Mouse (Mus musculus) MEL (cell line): ENCODE data around the gene Pcsk2. TPM values are rescaled to one million over a fixed set of nuclear protein-coding genes. Genes with fewer than 3 reads are reported as not detected.
A peak's percentile ranks its signal among the peaks of the same experiment; 100 is the strongest.

ENCODE experiments used
- DNase-seq: peaks from one replicate; pipeline ENCODE4 v3.0.0; 2011; ENCODE audit warnings: low read depth, low spot score
- H3K27ac ChIP-seq: 2 replicates; pipeline ENCODE4 v1.5.1; 2012; ENCODE audit warnings: low read depth, mild to moderate bottlenecking, control low read depth, low read length, moderate library complexity; ENCODE audit not compliant: control insufficient read depth
- H3K27me3 ChIP-seq, 2 experiments: fragments of 150-350 bp in 1 of 2; sonication (generic) in 1 of 2; 2 replicates each; pipeline ENCODE4 v1.6.1; 2012; ENCODE audit warnings: low read length in 2 of 2, mild to moderate bottlenecking in 2 of 2, improper control_type of control experiment in 1 of 2, moderate library complexity in 1 of 2; ENCODE audit not compliant: insufficient read depth in 2 of 2, control insufficient read depth in 1 of 2
- H3K36me3 ChIP-seq, 2 experiments: 2 replicates each; pipeline ENCODE4 v1.6.1; 2012 to 2014; ENCODE audit warnings: low read length in 2 of 2, improper control_type of control experiment in 1 of 2, inconsistent platforms in 1 of 2, mild to moderate bottlenecking in 1 of 2; ENCODE audit not compliant: insufficient read depth in 2 of 2, control insufficient read depth in 1 of 2
- H3K4me1 ChIP-seq, 2 experiments: fragments of 150-350 bp in 1 of 2; sonication (generic) in 1 of 2; 2 replicates each; pipeline ENCODE4 v1.6.1; 2012; ENCODE audit warnings: low read length in 2 of 2, improper control_type of control experiment in 1 of 2, mild to moderate bottlenecking in 1 of 2; ENCODE audit not compliant: insufficient read depth in 2 of 2, control insufficient read depth in 1 of 2
- H3K4me3 ChIP-seq, 2 experiments: fragments of 150-350 bp in 1 of 2; sonication (generic) in 1 of 2; 2 replicates each; pipeline ENCODE4 v1.5.1; 2012; ENCODE audit warnings: low read depth in 2 of 2, low read length in 2 of 2, mild to moderate bottlenecking in 2 of 2, moderate library complexity in 2 of 2, control low read depth in 1 of 2, improper control_type of control experiment in 1 of 2; ENCODE audit not compliant: control insufficient read depth in 1 of 2, insufficient read depth in 1 of 2
- H3K79me2 ChIP-seq: 2 replicates; pipeline ENCODE4 v1.6.1; 2012; ENCODE audit warnings: mild to moderate bottlenecking, low read length, moderate library complexity; ENCODE audit not compliant: control insufficient read depth, poor library complexity, insufficient read depth
- H3K9ac ChIP-seq: 2 replicates; pipeline ENCODE4 v1.6.1; 2012; ENCODE audit warnings: low read depth, mild to moderate bottlenecking, control low read depth, low read length, moderate library complexity; ENCODE audit not compliant: control insufficient read depth, poor library complexity, severe bottlenecking
- H3K9me3 ChIP-seq: fragments of 150-350 bp; sonication (generic); replicated peaks from 2 replicates; pipeline ENCODE4 v1.6.1; 2012; ENCODE audit warnings: mild to moderate bottlenecking, low read length, improper control_type of control experiment, moderate library complexity; ENCODE audit not compliant: insufficient read depth
- ELF1 ChIP-seq: IDR thresholded peaks from 2 replicates; pipeline ENCODE4 v1.6.1; 2014; ENCODE audit warnings: low read depth, mild to moderate bottlenecking, inconsistent platforms, low read length, improper control_type of control experiment, moderate library complexity
- EP300 ChIP-seq, 2 experiments: IDR thresholded peaks; 2 replicates each; pipeline ENCODE4 v1.6.1; 2011; ENCODE audit warnings: improper control_type of control experiment in 2 of 2, low read length in 2 of 2, low read depth in 1 of 2, mild to moderate bottlenecking in 1 of 2
- GABPA ChIP-seq: IDR thresholded peaks from 2 replicates; pipeline ENCODE4 v1.6.1; 2012; ENCODE audit warnings: low read depth, mild to moderate bottlenecking, inconsistent platforms, low read length, improper control_type of control experiment, moderate library complexity
- GATA1 ChIP-seq: IDR thresholded peaks from 2 replicates; pipeline ENCODE4 v1.6.1; 2011; ENCODE audit warnings: low read depth, low read length, improper control_type of control experiment
- KAT2A ChIP-seq: conservative IDR thresholded peaks from 2 replicates; pipeline ENCODE4 v1.6.1; 2012; ENCODE audit warnings: low read depth, low read length, improper control_type of control experiment, inconsistent platforms
- MAFK ChIP-seq: IDR thresholded peaks from 2 replicates; pipeline ENCODE4 v1.6.1; 2011; ENCODE audit warnings: low read depth, mild to moderate bottlenecking, low read length, improper control_type of control experiment, borderline replicate concordance
- NELFE ChIP-seq: IDR thresholded peaks from 2 replicates; pipeline ENCODE4 v1.6.1; 2011; ENCODE audit warnings: low read depth, low read length, improper control_type of control experiment
- NRF1 ChIP-seq: IDR thresholded peaks from 2 replicates; pipeline ENCODE4 v1.6.1; 2014; ENCODE audit warnings: low read depth, mild to moderate bottlenecking, inconsistent platforms, low read length, improper control_type of control experiment, moderate library complexity; ENCODE audit not compliant: poor library complexity, insufficient read depth, severe bottlenecking
- POLR2AphosphoS5 ChIP-seq: IDR thresholded peaks from 2 replicates; pipeline ENCODE4 v1.6.1; 2012; ENCODE audit warnings: low read depth, borderline replicate concordance, mild to moderate bottlenecking, inconsistent platforms, low read length, moderate library complexity, mixed read lengths
- RCOR1 ChIP-seq: IDR thresholded peaks from 2 replicates; pipeline ENCODE4 v1.6.1; 2012; ENCODE audit warnings: low read depth, mild to moderate bottlenecking, inconsistent platforms, low read length, improper control_type of control experiment
- USF2 ChIP-seq, 2 experiments: IDR thresholded peaks; 2 replicates each; pipeline ENCODE4 v1.6.1; 2011 to 2012; ENCODE audit warnings: improper control_type of control experiment in 2 of 2, low read length in 2 of 2, borderline replicate concordance in 1 of 2, inconsistent platforms in 1 of 2, low read depth in 1 of 2, mild to moderate bottlenecking in 1 of 2; ENCODE audit not compliant: insufficient read depth in 1 of 2
- polyA plus RNA-seq, 2 experiments: library from polyadenylated mRNA; stranded (reverse) in 1 of 2; unstranded in 1 of 2; fragments of >175 nt in 1 of 2; fragments of >200 nt in 1 of 2; gene quantifications; 2 replicates each; pipeline versions ENCODE4 v1.2.1 to v1.2.4; 2012; ENCODE audit warnings: low replicate concordance in 2 of 2, low read depth in 1 of 2; ENCODE audit not compliant: insufficient read length in 2 of 2, insufficient read depth in 1 of 2, missing spikeins in 1 of 2
- total RNA-seq: library from RNA; depleted of rRNA; stranded (reverse); fragments of 300-350 nt; gene quantifications from 2 replicates; pipeline ENCODE4 v1.2.3, GENCODE M21; 2012

The Pcsk2 gene
- total and polyA plus RNA-seq, 3 experiments: not detected

DNA sequence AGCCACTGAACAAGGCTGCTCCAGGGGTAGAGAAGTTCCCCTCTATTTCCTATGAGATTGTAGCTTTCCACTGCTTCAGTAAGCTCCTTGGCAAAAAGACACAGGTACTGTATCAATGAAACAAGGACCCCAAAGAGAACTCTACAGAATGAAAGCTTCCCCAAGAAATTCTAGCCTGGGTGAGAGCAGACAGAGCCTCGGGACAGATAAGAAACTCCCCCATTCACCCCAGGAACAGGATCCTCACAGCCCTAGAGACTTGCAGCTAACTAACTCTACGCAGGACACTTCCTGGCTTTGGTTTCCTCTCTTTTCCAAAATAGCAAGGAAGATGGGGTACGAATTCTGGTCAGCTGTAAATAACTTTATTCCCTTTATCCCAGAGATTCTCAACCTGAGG lies 301.3 kb downstream of the Pcsk2 start:
- Histone ChIP-seq H3K79me2 (no peaks in the 10 kb centered on the region), H3K9ac (no peak overlapping the region), H3K27ac (no peak overlapping the region), H3K4me1 (peaks cover 0 to 5% of the 10 kb centered on the region in 2 experiments; a peak in 2 of 4 replicates), H3K4me3 (no peak overlapping the region), H3K27me3 (no peaks in the 10 kb centered on the region), H3K36me3 (peaks cover 0 to 10% of the 10 kb centered on the region in 2 experiments; a peak in 2 of 4 replicates), H3K9me3 (no peaks in the 10 kb centered on the region)
- peak; percentile 73 for DNase-seq
- TF ChIP-seq EP300 (IDR thresholded peaks at IDR 0.05; ENCODE audit: low read depth in 1 of 2, low read length in 2 of 2): peak in 1 of 2 experiments; percentile 64; a peak in 1 of 4 replicates
- TF ChIP-seq POLR2AphosphoS5: no peak
- TF ChIP-seq RCOR1: 0 out of 2 replicates have a peak, but pooled peaks have one; percentile 20
- peak; percentile 78 for TF ChIP-seq GATA1

DNA sequence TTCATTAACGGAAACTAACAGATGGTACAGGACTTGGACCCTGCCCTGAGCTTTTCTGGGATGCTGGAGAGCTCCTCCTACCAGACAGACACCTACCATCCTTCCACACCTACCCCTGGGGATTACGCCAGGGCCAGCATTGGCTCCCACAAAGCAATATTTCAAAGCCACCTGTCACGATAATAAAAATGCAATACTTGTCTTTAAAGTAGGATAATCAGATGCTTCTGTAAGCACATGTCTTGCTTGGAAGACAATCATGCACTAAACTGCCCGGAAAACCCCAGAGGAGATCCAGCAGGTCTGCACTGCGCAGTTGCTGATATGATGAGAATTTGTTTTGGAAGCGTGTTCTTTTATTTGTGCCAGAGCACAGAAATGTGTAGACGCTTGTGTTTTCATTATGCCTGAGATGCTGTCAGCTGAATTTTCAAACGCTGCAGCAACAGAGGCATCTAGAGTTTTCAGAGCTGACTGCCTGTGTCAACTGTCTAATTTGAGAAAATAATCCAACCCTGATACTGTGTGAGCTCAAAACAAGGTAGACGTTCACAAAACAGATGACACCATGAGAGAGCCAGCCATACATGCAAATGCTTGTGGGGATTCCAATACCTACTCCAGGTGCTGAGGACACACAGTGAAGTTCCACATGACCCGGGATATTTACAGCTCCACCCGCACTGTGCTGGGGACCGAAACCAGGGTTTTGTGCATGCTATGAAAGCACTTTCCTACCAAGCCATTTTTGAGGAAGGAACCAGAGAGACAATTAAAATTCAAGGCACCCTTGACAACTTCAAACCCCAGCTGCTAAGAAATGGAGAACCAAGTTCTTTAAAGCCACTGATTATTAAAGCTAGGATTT lies 305.6 kb downstream of the Pcsk2 start:
- H3K36me3 ChIP-seq: peaks cover 0 to 7% of the 10 kb centered on the region in 2 experiments; a peak in 2 of 4 replicates

DNA sequence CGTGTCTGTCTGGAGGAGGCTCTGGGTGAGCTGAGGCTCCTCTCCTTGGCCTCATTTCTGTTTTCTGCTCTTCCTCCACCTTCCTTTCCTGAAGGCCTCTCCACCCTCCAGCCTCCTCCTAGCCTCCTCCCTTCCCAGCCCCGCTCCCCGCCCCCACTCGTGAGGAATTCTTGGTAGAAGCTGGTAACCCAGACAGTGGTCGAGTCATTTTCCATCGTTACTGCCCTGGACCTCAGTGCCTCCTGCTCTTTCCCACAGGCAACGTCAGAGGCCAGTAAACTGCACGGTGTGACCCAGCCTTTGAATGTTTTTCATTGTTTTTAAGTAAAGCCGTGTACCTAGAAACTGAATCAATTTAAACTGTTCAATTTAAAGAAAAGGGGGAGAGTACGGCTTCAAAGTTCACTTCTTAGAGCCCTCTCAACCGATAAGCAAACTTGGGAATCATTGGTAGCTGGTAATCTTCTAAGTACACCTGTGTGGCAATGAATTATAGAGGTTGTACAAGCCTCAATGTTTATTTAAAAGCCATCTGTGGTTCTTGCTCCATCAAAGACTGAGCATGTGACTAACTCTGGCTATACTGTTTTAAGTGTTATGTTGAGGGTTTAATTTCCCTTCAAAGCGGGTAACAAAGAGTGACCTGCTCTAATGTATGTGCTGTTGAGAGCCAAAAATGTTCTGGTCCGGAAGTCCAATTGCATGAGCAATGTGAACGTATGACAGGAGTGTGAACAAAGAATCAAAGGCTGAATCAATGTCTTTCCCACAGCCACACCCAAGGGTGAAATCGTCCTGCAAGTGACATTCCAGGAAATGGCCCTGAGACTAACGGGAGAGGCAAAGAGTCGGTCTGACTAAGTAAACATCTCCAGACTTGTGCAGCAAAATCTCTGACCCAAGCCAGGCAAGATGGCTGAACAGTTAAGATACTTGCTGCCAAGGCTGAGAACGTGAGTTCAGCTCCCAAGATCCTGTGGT lies 306.6 kb downstream of the Pcsk2 start:
- Histone ChIP-seq H3K79me2 (no peaks in the 10 kb centered on the region), H3K4me1 (no peaks in the 10 kb centered on the region), H3K36me3 (peaks cover 0 to 2% of the 10 kb centered on the region in 2 experiments; a peak in 1 of 4 replicates), H3K27me3 (no peaks in the 10 kb centered on the region), H3K27ac (no peak overlapping the region), H3K4me3 (no peak overlapping the region), H3K9ac (no peak overlapping the region), H3K9me3 (no peaks in the 10 kb centered on the region)
- no peak for TF ChIP-seq NELFE
- TF ChIP-seq GABPA: no peak
- no peak for TF ChIP-seq MAFK
- TF ChIP-seq KAT2A: no peak
- no peak for DNase-seq

More for the DNA sequence above, 305.6 kb downstream of the Pcsk2 start:
- DNase-seq: no peak
- no peak overlapping the region for H3K27ac ChIP-seq
- H3K27me3 ChIP-seq: no peaks in the 10 kb centered on the region
- H3K79me2 ChIP-seq: no peaks in the 10 kb centered on the region
- H3K4me3 ChIP-seq: no peak overlapping the region
- TF ChIP-seq NRF1 (no peak), USF2 (IDR thresholded peaks at IDR 0.05; ENCODE audit: borderline replicate concordance in 1 of 2, insufficient read depth in 1 of 2, low read depth in 1 of 2, low read length in 2 of 2) (no peak), ELF1 (no peak)
- TF ChIP-seq, all 39 proteins: peak for 0
- Histone ChIP-seq H3K4me1 (peaks cover 0 to 2% of the 10 kb centered on the region in 2 experiments; a peak in 2 of 4 replicates), H3K9ac (no peak overlapping the region), H3K9me3 (no peaks in the 10 kb centered on the region)
